Mouse (Mus musculus) lung, postnatal 0 days (tissue): ENCODE measurements around the gene Hgfac. TPM values are rescaled to one million over a fixed set of nuclear protein-coding genes. Genes with fewer than 3 reads are reported as not detected.

Experiments
- ATAC-seq: fragments of 200-750 bp; cut with Nextera tagmentation; 2 replicates; pipeline ENCODE4 v1.8.0; 2017; ENCODE audit warnings: moderate library complexity
- DNase-seq: peaks from one replicate; pipeline ENCODE4 v3.0.0-alpha.2; 2016; ENCODE audit warnings: low spot score
- H3K27ac ChIP-seq: fragments of 300-500 bp; sonication (generic); 2 replicates; pipeline ENCODE4 v1.5.1; 2014; ENCODE audit warnings: antibody characterized with exemption, mild to moderate bottlenecking, low read length, mixed read lengths
- H3K27me3 ChIP-seq: fragments of 300-500 bp; sonication (generic); replicated peaks from 2 replicates; pipeline ENCODE4 v1.6.1; 2014; ENCODE audit warnings: low read length, mixed read lengths; ENCODE audit not compliant: insufficient read depth
- H3K36me3 ChIP-seq: fragments of 300-500 bp; sonication (generic); 2 replicates; pipeline ENCODE4 v1.6.1; 2014; ENCODE audit warnings: low read length, mixed read lengths; ENCODE audit not compliant: insufficient read depth
- H3K4me1 ChIP-seq: fragments of 300-500 bp; sonication (generic); 2 replicates; pipeline ENCODE4 v1.6.1; 2014; ENCODE audit warnings: antibody characterized with exemption, low read depth, low read length, mixed read lengths; ENCODE audit not compliant: insufficient read depth
- H3K4me2 ChIP-seq: fragments of 300-500 bp; sonication (generic); replicated peaks from 2 replicates; pipeline ENCODE4 v1.6.1; 2014; ENCODE audit warnings: low read depth, mild to moderate bottlenecking, low read length, moderate library complexity, mixed read lengths
- H3K4me3 ChIP-seq: fragments of 300-500 bp; sonication (generic); 2 replicates; pipeline ENCODE4 v1.5.1; 2014; ENCODE audit warnings: low read depth, low read length
- H3K9ac ChIP-seq: fragments of 300-500 bp; sonication (generic); replicated peaks from 2 replicates; pipeline ENCODE4 v1.6.1; 2014; ENCODE audit warnings: low read depth, mild to moderate bottlenecking
- H3K9me3 ChIP-seq: fragments of 300-500 bp; sonication (generic); 2 replicates; pipeline ENCODE4 v1.6.1; 2016; ENCODE audit warnings: low read length, mixed read lengths
- CTCF ChIP-seq: IDR thresholded peaks from 2 replicates; pipeline ENCODE4 v1.5.1; 2016; ENCODE audit warnings: antibody characterized with exemption, mild to moderate bottlenecking
- EP300 ChIP-seq: IDR thresholded peaks from 2 replicates; pipeline ENCODE4 v1.6.1; 2016; ENCODE audit warnings: antibody characterized with exemption, mild to moderate bottlenecking, control low read depth
- whole genome bisulfite sequencing: fragments of 180-500 bp; shearing (Covaris S2); extraction: QIAGEN DNeasy Blood & Tissue Kit; methylation state at CpG from one replicate; pipeline ENCODE4 v1.1.7; 2014; 5-methylcytosine and 5-hydroxymethylcytosine counted together
- microRNA-seq: library from miRNA; unstranded; fragments of <30 nt; microRNA quantifications from one replicate; pipeline ENCODE4, GENCODE M21; 2016
- polyA plus RNA-seq: library from polyadenylated mRNA; unstranded; fragments of >200 nt; fragmentation: Nextera tagmentation; extraction: Ambion mirVana; gene quantifications from 2 replicates; pipeline ENCODE4 v1.2.1, GENCODE M21; 2015

Gene Hgfac
- polyA plus RNA-seq, 1 experiment from 2014 or later: 0.82 TPM

GRCm38 (mm10) chr5:35076369-35076768 is 35.1 kb downstream of the Hgfac start:
- TF ChIP-seq CTCF: no peak
- no peak for TF ChIP-seq EP300

GRCm38 (mm10) chr5:35079101-35079500 is 37.8 kb downstream of the Hgfac start:
- Histone ChIP-seq H3K4me2 (no peak overlapping the region), H3K9ac (no peak overlapping the region), H3K4me1 (no peaks in the 10 kb centered on the region), H3K27me3 (no peaks in the 10 kb centered on the region), H3K36me3 (no peaks in the 10 kb centered on the region), H3K27ac (no peak overlapping the region), H3K4me3 (no peak overlapping the region), H3K9me3 (no peaks in the 10 kb centered on the region)
- WGBS: 39% methylated on average over 15 of the region's 18 CpGs
- DNase-seq (no peak), ATAC-seq (no peak)
- TF ChIP-seq EP300 (no peak), CTCF (no peak)

More at GRCm38 (mm10) chr5:35076369-35076768, 35.1 kb downstream of the Hgfac start:
- Histone ChIP-seq H3K27ac (no peak overlapping the region), H3K9me3 (no peaks in the 10 kb centered on the region), H3K4me2 (no peak overlapping the region), H3K4me1 (no peaks in the 10 kb centered on the region), H3K9ac (no peak overlapping the region), H3K4me3 (no peak overlapping the region), H3K27me3 (no peaks in the 10 kb centered on the region), H3K36me3 (no peaks in the 10 kb centered on the region)
- ATAC-seq (no peak), DNase-seq (no peak)
- WGBS: 75% methylated on average over 1 of the region's 1 CpGs

- Histone ChIP-seq H3K4me3 (no peak overlapping the region), H3K27me3 (no peaks in the 10 kb centered on the region), H3K36me3 (no peaks in the 10 kb centered on the region), H3K4me2 (no peak overlapping the region), H3K27ac (no peak overlapping the region), H3K4me1 (no peaks in the 10 kb centered on the region), H3K9ac (no peak overlapping the region), H3K9me3 (no peaks in the 10 kb centered on the region)
- DNase-seq (no peak), ATAC-seq (no peak)
- WGBS: 59% methylated on average over 3 of the region's 3 CpGs
- no peak for TF ChIP-seq CTCF
- TF ChIP-seq EP300: no peak
These were observed 43.6 kb downstream of the Hgfac start for GRCm38 (mm10) chr5:35084913-35085312.

- Histone ChIP-seq H3K4me1 (no peaks in the 10 kb centered on the region), H3K4me2 (no peak overlapping the region), H3K36me3 (peaks cover 19% of the 10 kb centered on the region), H3K9ac (no peak overlapping the region), H3K27ac (no peak overlapping the region), H3K9me3 (no peaks in the 10 kb centered on the region), H3K4me3 (no peak overlapping the region), H3K27me3 (no peaks in the 10 kb centered on the region)
- ATAC-seq (peak; percentile 28; the same call in 1 of the 2 replicates), DNase-seq (peak; percentile 68)
- WGBS: 58% methylated on average over 9 of the region's 9 CpGs
- peak; percentile 83 for TF ChIP-seq CTCF
- TF ChIP-seq EP300: no peak
These were observed 47.7 kb downstream of the Hgfac start for GRCm38 (mm10) chr5:35088785-35089613.

GRCm38 (mm10) chr5:35089614-35089963 is 48.3 kb downstream of the Hgfac start:
- 76% methylated on average over 5 of the region's 5 CpGs for WGBS
- Histone ChIP-seq H3K9ac (no peak overlapping the region), H3K27ac (no peak overlapping the region), H3K4me2 (no peak overlapping the region), H3K27me3 (no peaks in the 10 kb centered on the region), H3K9me3 (no peaks in the 10 kb centered on the region), H3K4me1 (no peaks in the 10 kb centered on the region), H3K4me3 (no peak overlapping the region), H3K36me3 (peaks cover 19% of the 10 kb centered on the region)
- TF ChIP-seq CTCF: no peak
- no peak for TF ChIP-seq EP300
- ATAC-seq: no peak
- DNase-seq: no peak

- no peaks in the 10 kb centered on the region for H3K27me3 ChIP-seq
- no peak for ATAC-seq
- 89% methylated on average over 3 of the region's 3 CpGs for WGBS
- TF ChIP-seq CTCF (no peak), EP300 (no peak)
- H3K9ac ChIP-seq: no peak overlapping the region
- no peaks in the 10 kb centered on the region for H3K4me1 ChIP-seq
- no peaks in the 10 kb centered on the region for H3K9me3 ChIP-seq
- H3K4me3 ChIP-seq: no peak overlapping the region
- H3K36me3 ChIP-seq: peaks cover 34% of the 10 kb centered on the region
- DNase-seq: no peak
- H3K27ac ChIP-seq: no peak overlapping the region
- no peak overlapping the region for H3K4me2 ChIP-seq
These were observed 50.3 kb downstream of the Hgfac start for GRCm38 (mm10) chr5:35091636-35092035.

Small RNA genes lying within 50 kb of the gene (microRNA-seq; reads per million reads assigned to microRNA genes)
- gene Mir3097: 5.1 reads per million, percentile 15 among the genes with 10 or more reads in this experiment

Other genes starting within 250 kb of the Hgfac start
- 0.50 and 0.73 TPM in 2 replicates for gene Msantd1, start 133.5 kb upstream of the Hgfac start, polyA plus RNA-seq
- 45.5 and 46.7 TPM in 2 replicates for gene Rgs12, start 92.1 kb upstream of the Hgfac start, polyA plus RNA-seq
- 0.56 and 0.67 TPM in 2 replicates for gene Dok7, start 15.3 kb downstream of the Hgfac start, polyA plus RNA-seq
- 170 and 184 TPM in 2 replicates for gene Lrpap1, start 64.3 kb downstream of the Hgfac start, polyA plus RNA-seq
- gene Adra2c, start 236.8 kb downstream of the Hgfac start, polyA plus RNA-seq: not detected in 2 replicates